Mouse (Mus musculus) bone marrow, adult 2 months (tissue): ENCODE results near the gene Tmem41b. TPM values are rescaled to one million over a fixed set of nuclear protein-coding genes. Genes with fewer than 3 reads are reported as not detected.

ENCODE experiments used
- H3K27ac ChIP-seq: fragments of 200-500 bp; 2 replicates; pipeline ENCODE4 v1.5.1; 2012; ENCODE audit warnings: low read depth, mild to moderate bottlenecking, control low read depth, inconsistent platforms, low read length; ENCODE audit not compliant: control insufficient read depth, poor library complexity, insufficient read depth
- H3K4me1 ChIP-seq: fragments of 200-500 bp; 2 replicates; pipeline ENCODE4 v1.6.1; 2011; ENCODE audit warnings: low read length; ENCODE audit not compliant: control insufficient read depth, insufficient read depth
- H3K4me3 ChIP-seq: fragments of 200-500 bp; replicated peaks from 2 replicates; pipeline ENCODE3; 2011; ENCODE audit warnings: mild to moderate bottlenecking, low read depth, low read length, control low read depth; ENCODE audit not compliant: control insufficient read depth
- CTCF ChIP-seq: fragments of 200-500 bp; IDR thresholded peaks from 2 replicates; pipeline ENCODE4 v1.5.1; 2011; ENCODE audit warnings: low read length, control low read depth; ENCODE audit not compliant: control insufficient read depth, insufficient read depth
- POLR2A ChIP-seq: fragments of 200-500 bp; IDR thresholded peaks from 2 replicates; pipeline ENCODE4 v1.6.1; 2011; ENCODE audit warnings: low read depth, mild to moderate bottlenecking, control low read depth, low read length, borderline replicate concordance; ENCODE audit not compliant: control insufficient read depth
- WGBS: fragments of 180-500 bp; shearing (Covaris S2); methylation state at CpG from one replicate; pipeline ENCODE4 v1.1.7; 2018; 5-methylcytosine and 5-hydroxymethylcytosine counted together
- polyA plus RNA-seq: library from polyadenylated mRNA; stranded (reverse); fragments of >200 nt; gene quantifications from 2 replicates; pipeline ENCODE4 v1.2.4, GENCODE M21; 2011; ENCODE audit warnings: low replicate concordance; ENCODE audit not compliant: missing spikeins, insufficient read depth, insufficient read length

Gene Tmem41b
- polyA plus RNA-seq, 1 experiment, result 12.1 TPM

- no peak for TF ChIP-seq POLR2A
- no peak for TF ChIP-seq CTCF
- Histone ChIP-seq H3K27ac (no peak overlapping the region), H3K4me3 (no peak overlapping the region), H3K4me1 (no peaks in the 10 kb centered on the region)
- WGBS, result 82% methylated on average over 2 of the region's 2 CpGs
These were observed 61.8 kb downstream of the Tmem41b start for GRCm38 (mm10) chr7:109924965-109925364.

- H3K4me1 ChIP-seq, result no peaks in the 10 kb centered on the region
- TF ChIP-seq CTCF, result no peak
- TF ChIP-seq POLR2A, result no peak
- no peak overlapping the region for H3K4me3 ChIP-seq
- no peak overlapping the region for H3K27ac ChIP-seq
- WGBS, result 87% methylated on average over 4 of the region's 4 CpGs
These were observed 63.8 kb downstream of the Tmem41b start for GRCm38 (mm10) chr7:109922889-109923288.

Other genes with a start within 250 kb of the Tmem41b start
- gene Tmem9b, start 234.1 kb downstream of the Tmem41b start, polyA plus RNA-seq, result 20.4 and 22.5 TPM in 2 replicates
- 2.0 and 3.3 TPM in 2 replicates for gene Nrip3, start 204.9 kb downstream of the Tmem41b start, polyA plus RNA-seq
- gene Scube2, start 121.2 kb downstream of the Tmem41b start, polyA plus RNA-seq, result 0.55 TPM in 1 of 2 replicates, not detected in the other
- gene Dennd5a, start 26.5 kb downstream of the Tmem41b start, polyA plus RNA-seq, result 27.2 and 54.9 TPM in 2 replicates
- 49.4 and 54.4 TPM in 2 replicates for gene Ipo7, start 31.3 kb upstream of the Tmem41b start, polyA plus RNA-seq
- 9.2 and 11.1 TPM in 2 replicates for gene Zfp143, start 74.3 kb upstream of the Tmem41b start, polyA plus RNA-seq
- gene Wee1, start 135.1 kb upstream of the Tmem41b start, polyA plus RNA-seq, result 8.6 and 13.6 TPM in 2 replicates
- gene Swap70, start 234.8 kb upstream of the Tmem41b start, polyA plus RNA-seq, result 12.6 and 23.1 TPM in 2 replicates